Comparison of ENCODE assay signal across 11 mouse cellular contexts in genomic region chr12:79534778-79535177, GRCm38 (mm10).
DNase-seq lines count a peak whose midpoint lies in the region; ATAC-seq lines count a peak whose summit lies in the region.
"Had no signal": no experiment of that assay in that cellular context is flagged by ENCODE, and none has a peak within 500 bp of the region (broad histone marks: within the 10 kb centered on the region; RNA-seq: fewer than 3 reads in every experiment).

No protein-coding gene starts in this region.

- WGBS in hindbrain, embryonic 10.5 days, result 88% methylated on average over 1 of the region's 1 CpGs
- WGBS in hindbrain, embryonic 11.5 days, result 84% methylated on average over 1 of the region's 1 CpGs
- WGBS in embryonic facial prominence, embryonic 12.5 days, result 64% methylated on average over 1 of the region's 1 CpGs
- WGBS in forebrain, embryonic 14.5 days, result 11% methylated on average over 1 of the region's 1 CpGs
- 71% methylated on average over 1 of the region's 1 CpGs for WGBS in liver, embryonic 11.5 days

- no peak overlapping the region for H3K4me3 ChIP-seq in hindbrain, embryonic 10.5 days
- H3K4me3 ChIP-seq in hindbrain, embryonic 11.5 days (ENCODE audit: low read depth, low read length), result no peak overlapping the region
- H3K4me3 ChIP-seq in embryonic facial prominence, embryonic 12.5 days, result no peak overlapping the region
- no peak overlapping the region for H3K4me3 ChIP-seq in forebrain, embryonic 14.5 days (ENCODE audit: low read depth, low read length)
- H3K4me3 ChIP-seq in liver, embryonic 11.5 days (ENCODE audit: low read depth, low read length), result no peak overlapping the region

- no peak for ATAC-seq in hindbrain, embryonic 11.5 days (ENCODE audit: low FRiP score)
- no peak for ATAC-seq in embryonic facial prominence, embryonic 12.5 days (ENCODE audit: insufficient number of reproducible peaks, insufficient read depth, low FRiP score, low TSS enrichment)
- peak; percentile 20 for ATAC-seq in forebrain, embryonic 14.5 days
- ATAC-seq in liver, embryonic 11.5 days (replicated peaks; ENCODE audit: low FRiP score), result no peak
- ATAC-seq: activated CD4-positive, CD25-positive, alpha-beta regulatory T cell, adult 4 months; inflammation-experienced regulatory T-cells, adult 6 months had no signal

- H3K27me3 ChIP-seq in hindbrain, embryonic 10.5 days (ENCODE audit: insufficient read depth, poor library complexity, severe bottlenecking), result peaks cover 10% of the 10 kb centered on the region
- no peaks in the 10 kb centered on the region for H3K27me3 ChIP-seq in hindbrain, embryonic 11.5 days (ENCODE audit: control insufficient read depth, insufficient read depth, low read length)
- H3K27me3 ChIP-seq in embryonic facial prominence, embryonic 12.5 days, result no peaks in the 10 kb centered on the region
- no peaks in the 10 kb centered on the region for H3K27me3 ChIP-seq in forebrain, embryonic 14.5 days (replicated peaks; ENCODE audit: control insufficient read depth, insufficient read depth, low read length)
- H3K27me3 ChIP-seq in liver, embryonic 11.5 days (replicated peaks; ENCODE audit: control insufficient read depth, insufficient read depth, low read length), result no peaks in the 10 kb centered on the region

- H3K4me1 ChIP-seq in hindbrain, embryonic 10.5 days (replicated peaks), result peaks cover 33% of the 10 kb centered on the region
- H3K4me1 ChIP-seq in hindbrain, embryonic 11.5 days (replicated peaks; ENCODE audit: control insufficient read depth, insufficient read depth, low read length), result peaks cover 2% of the 10 kb centered on the region; the same call in 1 of the 2 replicates
- peaks cover 24% of the 10 kb centered on the region for H3K4me1 ChIP-seq in embryonic facial prominence, embryonic 12.5 days
- peaks cover 28% of the 10 kb centered on the region for H3K4me1 ChIP-seq in forebrain, embryonic 14.5 days (ENCODE audit: control insufficient read depth, insufficient read depth, low read length)
- H3K4me1 ChIP-seq in liver, embryonic 11.5 days (replicated peaks; ENCODE audit: control insufficient read depth, insufficient read depth, low read length), result peaks cover 4% of the 10 kb centered on the region; the same call in 1 of the 2 replicates

- H3K36me3 ChIP-seq in hindbrain, embryonic 10.5 days, result no peaks in the 10 kb centered on the region
- H3K36me3 ChIP-seq in hindbrain, embryonic 11.5 days (ENCODE audit: control insufficient read depth, insufficient read depth, low read length), result no peaks in the 10 kb centered on the region
- H3K36me3 ChIP-seq in embryonic facial prominence, embryonic 12.5 days, result no peaks in the 10 kb centered on the region
- H3K36me3 ChIP-seq in forebrain, embryonic 14.5 days (ENCODE audit: control insufficient read depth, insufficient read depth, low read length), result no peaks in the 10 kb centered on the region
- no peaks in the 10 kb centered on the region for H3K36me3 ChIP-seq in liver, embryonic 11.5 days (ENCODE audit: control insufficient read depth, insufficient read depth, low read length)

- no peak overlapping the region for H3K4me2 ChIP-seq in hindbrain, embryonic 11.5 days (replicated peaks; ENCODE audit: low read depth, low read length)
- no peak overlapping the region for H3K4me2 ChIP-seq in embryonic facial prominence, embryonic 12.5 days (replicated peaks)
- no peak overlapping the region for H3K4me2 ChIP-seq in forebrain, embryonic 14.5 days (ENCODE audit: low read length)
- no peak overlapping the region for H3K4me2 ChIP-seq in liver, embryonic 11.5 days

- no peak overlapping the region for H3K9ac ChIP-seq in hindbrain, embryonic 11.5 days (ENCODE audit: low read depth, low read length)
- H3K9ac ChIP-seq in embryonic facial prominence, embryonic 12.5 days, result no peak overlapping the region
- no peak overlapping the region for H3K9ac ChIP-seq in forebrain, embryonic 14.5 days (ENCODE audit: low read length)
- no peak overlapping the region for H3K9ac ChIP-seq in liver, embryonic 11.5 days (ENCODE audit: low read depth, low read length)
- H3K9ac ChIP-seq: liver, embryonic 14.5 days had no signal

- H3K27ac ChIP-seq in hindbrain, embryonic 10.5 days, result peak overlapping the region; percentile 53; the same call in 1 of the 2 replicates
- H3K27ac ChIP-seq in hindbrain, embryonic 11.5 days (ENCODE audit: low read depth, low read length), result no peak overlapping the region
- 0 out of 2 replicates have a peak overlapping the region, but pooled peaks have one; percentile 17 for H3K27ac ChIP-seq in embryonic facial prominence, embryonic 12.5 days
- peak overlapping the region; percentile 17; the same call in 1 of the 2 replicates for H3K27ac ChIP-seq in forebrain, embryonic 14.5 days (ENCODE audit: low read depth, low read length)
- H3K27ac ChIP-seq in liver, embryonic 11.5 days (ENCODE audit: low read depth, low read length), result no peak overlapping the region
- H3K27ac ChIP-seq: liver, embryonic 14.5 days had no signal

- no peaks in the 10 kb centered on the region for H3K9me3 ChIP-seq in hindbrain, embryonic 10.5 days
- H3K9me3 ChIP-seq in hindbrain, embryonic 11.5 days (ENCODE audit: control insufficient read depth, low read length), result no peaks in the 10 kb centered on the region
- H3K9me3 ChIP-seq in embryonic facial prominence, embryonic 12.5 days, result no peaks in the 10 kb centered on the region
- no peaks in the 10 kb centered on the region for H3K9me3 ChIP-seq in forebrain, embryonic 14.5 days (replicated peaks; ENCODE audit: control insufficient read depth, low read length)
- H3K9me3 ChIP-seq in liver, embryonic 11.5 days (ENCODE audit: control insufficient read depth, low read length), result no peaks in the 10 kb centered on the region

- DNase-seq in hindbrain, embryonic 10.5 days (ENCODE audit: low spot score), result no peak
- no peak for DNase-seq in hindbrain, embryonic 11.5 days (ENCODE audit: low spot score)
- DNase-seq in forebrain, embryonic 14.5 days (ENCODE audit: low spot score), result peak; percentile 47
- peak; percentile 56 for DNase-seq in lung, postnatal 10 days
- DNase-seq in liver, embryonic 11.5 days (ENCODE audit: low spot score), result no peak
- DNase-seq in urinary bladder, postnatal 36 days (ENCODE audit: low spot score in 2 of 2), result no peak
- DNase-seq: thymus, postnatal 14 days had no signal

Comparison
In these comparisons a context has a peak if more than half of its experiments do, and no peak if none do; other contexts are left out.
1. H3K27ac ChIP-seq: peak in hindbrain, embryonic 10.5 days (single experiment), embryonic facial prominence, embryonic 12.5 days (single experiment) and forebrain, embryonic 14.5 days (single experiment); none in hindbrain, embryonic 11.5 days (single experiment) and liver, embryonic 11.5 days (single experiment).
2. DNase-seq: peak in forebrain, embryonic 14.5 days (single experiment) and lung, postnatal 10 days (single experiment); none in hindbrain, embryonic 10.5 days (single experiment), hindbrain, embryonic 11.5 days (single experiment), liver, embryonic 11.5 days (single experiment) and urinary bladder, postnatal 36 days (0 of 2).